Mouse (Mus musculus) cerebellum, adult 11 months (tissue): ENCODE measurements around the gene Syde2.
"Not testable (repeated sequence)": the region's sequence is repeated elsewhere in the genome, so short reads cannot be mapped to it uniquely, and the experiment has no call there.

ENCODE experiments used
- DNase-seq: peaks from one replicate; pipeline ENCODE4 v3.0.0; 2022

Gene Syde2

DNA sequence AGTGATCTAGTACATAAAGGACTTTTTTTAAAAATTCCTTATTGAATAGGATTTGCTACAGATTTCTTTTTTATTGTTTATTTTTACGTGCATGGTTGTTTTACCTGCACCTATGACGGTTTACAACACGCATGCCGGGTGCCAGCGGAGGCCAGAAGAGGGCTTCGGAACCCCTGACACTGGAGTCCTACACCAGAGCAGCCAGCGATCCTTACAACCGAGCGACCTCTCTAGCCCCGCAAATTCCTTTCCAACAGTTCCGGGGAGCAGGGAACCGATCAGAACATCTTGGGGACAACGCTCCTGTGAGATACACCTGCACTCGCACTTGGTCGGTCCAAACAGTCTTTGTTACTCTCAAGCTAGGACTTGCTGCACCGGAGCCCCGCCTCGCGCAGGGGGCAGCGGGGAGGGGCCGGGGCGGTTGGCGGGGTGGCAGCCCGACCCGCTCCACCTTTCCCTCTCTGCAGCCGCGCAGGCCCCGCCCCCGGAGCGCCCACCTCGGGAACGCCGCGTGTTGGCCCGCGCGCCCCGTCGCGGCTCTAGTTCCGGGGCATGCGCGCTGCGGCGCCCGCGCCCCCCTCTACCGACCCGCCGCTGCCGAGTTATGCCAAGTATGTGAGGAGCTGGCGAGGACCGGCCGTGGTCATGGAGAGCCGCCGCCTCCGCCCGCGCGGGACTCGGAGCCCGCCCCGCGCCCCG is at the start of gene Syde2:
TSS of gene Syde2 (plus strand) at position 603 of the 702 bp plus-strand sequence.
- DNase-seq = no peak

- no peak for DNase-seq
These were observed 49.0 kb upstream of the Syde2 start for GRCm38 (mm10) chr3:145938405-145939349.

DNA sequence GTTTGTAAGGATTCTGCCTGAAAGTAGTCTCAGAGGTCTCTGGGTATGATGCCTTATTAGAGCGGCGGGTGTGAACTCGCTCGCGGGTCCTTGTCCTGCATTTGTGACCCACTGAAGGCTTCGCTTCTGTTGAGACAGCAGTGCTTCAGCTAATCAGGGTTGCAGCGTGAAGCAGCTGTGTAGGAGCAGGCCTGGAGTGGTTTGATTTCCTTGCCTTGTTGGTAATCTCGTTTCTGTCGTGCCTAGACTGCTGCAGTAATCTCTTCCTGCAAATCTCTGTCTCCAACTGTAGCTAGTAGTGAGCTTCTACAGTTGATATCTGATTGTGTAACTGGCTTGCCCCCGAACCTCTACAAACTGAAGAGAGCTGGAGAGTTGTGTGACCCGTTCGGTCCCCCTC is 48.3 kb upstream of the Syde2 start:
- DNase-seq = no peak

DNA sequence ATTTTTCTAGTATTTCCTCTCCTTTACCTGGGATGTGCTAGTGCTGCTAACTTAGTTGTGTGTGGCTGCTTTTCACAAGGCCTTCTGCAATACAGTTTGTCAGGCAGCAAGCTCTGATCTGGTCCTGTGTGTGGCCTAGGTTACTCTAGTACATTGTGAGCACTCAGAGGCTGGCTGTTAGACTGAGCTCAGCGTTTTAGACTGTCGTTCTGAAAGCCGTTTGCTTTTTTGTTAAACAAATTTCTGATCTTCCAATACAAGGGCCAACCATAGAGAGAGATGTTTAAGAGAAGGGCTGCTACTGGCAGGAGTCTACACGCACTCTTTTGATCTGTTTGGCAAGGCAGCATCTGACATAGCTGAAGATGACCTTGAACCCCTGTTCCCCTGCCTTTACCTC is 47.7 kb upstream of the Syde2 start:
- no peak for DNase-seq

DNA sequence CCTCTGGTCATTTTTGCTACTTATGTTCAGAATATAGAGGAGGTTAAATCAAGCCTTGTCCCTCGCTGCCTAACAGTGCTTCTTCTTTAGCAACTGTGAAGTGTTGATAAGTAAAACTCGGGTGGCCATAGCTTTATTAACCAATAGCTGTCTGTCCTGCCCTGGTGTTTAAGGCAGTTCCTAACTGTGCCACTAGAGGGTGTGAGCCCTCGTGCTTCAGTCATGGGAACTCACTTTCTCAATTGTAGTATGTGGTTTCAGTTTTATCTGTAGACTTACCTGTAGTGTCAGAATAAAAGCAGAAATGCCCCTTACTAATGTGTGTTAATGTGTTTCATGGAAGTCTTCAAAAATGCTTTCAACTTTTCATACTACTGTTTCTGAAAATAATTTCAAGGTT is 45.7 kb upstream of the Syde2 start:
- peak; percentile 33 for DNase-seq

GRCm38 (mm10) chr3:145944348-145944747 is 43.3 kb upstream of the Syde2 start:
- DNase-seq = no peak

DNA sequence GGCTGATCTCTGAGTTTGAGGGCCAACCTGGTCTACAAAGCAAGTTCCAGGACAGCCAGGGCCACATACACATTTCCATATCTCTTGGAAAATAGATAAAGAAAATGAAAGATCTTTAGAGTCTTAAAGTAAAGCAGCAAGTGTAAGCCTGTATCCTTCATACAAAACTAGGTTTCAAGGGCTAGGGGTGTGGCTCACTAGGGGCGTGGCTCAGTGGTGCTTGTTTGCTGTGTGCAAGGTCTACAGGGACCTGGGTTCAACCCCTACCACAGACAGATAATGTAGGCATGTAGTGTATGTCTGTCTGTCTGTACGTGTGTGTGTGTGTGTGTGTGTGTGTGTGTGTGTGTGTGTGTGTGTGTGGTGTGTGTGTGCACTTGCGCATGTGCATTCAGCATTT is 41.8 kb upstream of the Syde2 start:
- DNase-seq = no peak

- no peak for DNase-seq
These were observed 41.0 kb upstream of the Syde2 start for GRCm38 (mm10) chr3:145946654-145947053.

DNA sequence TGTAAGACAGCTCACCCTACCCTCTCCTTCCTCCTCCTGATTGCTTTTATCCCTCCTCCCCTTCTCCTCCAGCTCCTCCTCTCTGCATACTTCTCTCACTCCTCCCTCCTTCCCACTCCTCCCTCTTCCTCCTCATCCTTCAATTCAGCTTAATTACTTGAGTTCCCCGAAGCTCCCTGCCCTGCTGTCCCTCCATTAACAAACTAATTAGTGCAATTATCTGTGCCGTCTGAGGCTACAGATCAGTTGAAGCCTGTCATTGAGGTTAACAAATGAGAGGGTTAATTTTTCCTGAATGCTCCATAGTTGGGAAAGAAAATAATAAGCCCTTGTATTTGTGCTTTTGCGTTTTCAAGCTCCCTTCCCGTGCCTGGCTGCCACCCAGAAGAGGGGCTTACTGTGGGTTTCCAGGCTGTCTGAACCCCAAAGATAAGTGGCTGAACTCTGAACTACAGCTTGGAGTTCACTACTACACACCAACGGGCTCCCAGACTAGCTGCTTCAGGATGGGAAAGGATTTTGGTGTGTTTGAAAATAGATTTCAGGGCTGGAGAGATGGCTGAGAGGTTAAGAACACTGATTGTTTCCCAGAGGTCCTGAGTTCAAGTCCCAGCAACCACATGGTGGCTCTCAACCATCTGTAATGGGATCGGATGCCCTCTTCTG is 40.0 kb upstream of the Syde2 start:
- no peak for DNase-seq

DNA sequence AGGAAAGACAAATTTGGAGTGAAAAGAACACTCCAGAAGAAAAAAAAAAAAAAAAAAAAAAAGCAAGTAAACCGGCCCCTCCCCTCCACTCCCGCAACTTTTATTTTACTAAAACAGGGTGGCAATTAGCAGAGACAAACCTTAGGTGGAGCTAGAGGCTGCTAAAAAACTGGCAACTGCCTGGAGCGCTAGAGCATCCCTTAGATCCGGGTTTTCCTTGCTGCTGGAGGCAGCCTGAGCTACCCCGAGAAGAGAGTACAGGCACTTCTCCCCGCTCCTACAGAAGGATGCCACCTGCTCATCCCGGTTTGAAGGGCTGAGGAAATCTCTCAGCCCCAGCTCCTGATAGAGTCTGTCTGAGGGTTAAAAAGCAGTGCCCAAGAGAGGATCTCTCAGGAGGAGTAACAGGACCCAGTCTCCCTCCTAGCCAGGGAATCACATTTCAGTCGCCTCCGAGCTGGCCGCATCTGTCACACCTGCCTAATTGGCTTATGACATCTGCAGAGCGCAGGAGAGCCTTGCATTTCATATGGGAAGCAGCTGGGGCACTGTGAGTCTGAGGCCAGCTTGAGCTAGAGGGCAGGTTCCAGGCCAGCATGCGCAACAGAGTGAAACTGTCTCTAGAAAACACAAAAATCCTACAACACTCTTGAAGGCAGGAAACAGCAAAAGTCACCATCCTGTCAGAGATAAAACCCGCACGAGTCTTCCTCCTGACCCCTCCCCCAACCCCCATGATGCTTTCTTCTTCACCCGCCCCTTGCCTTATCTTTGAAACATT is 37.4 kb upstream of the Syde2 start:
- DNase-seq = no peak

- no peak for DNase-seq
These were observed 36.9 kb upstream of the Syde2 start for GRCm38 (mm10) chr3:145950815-145951130.

DNA sequence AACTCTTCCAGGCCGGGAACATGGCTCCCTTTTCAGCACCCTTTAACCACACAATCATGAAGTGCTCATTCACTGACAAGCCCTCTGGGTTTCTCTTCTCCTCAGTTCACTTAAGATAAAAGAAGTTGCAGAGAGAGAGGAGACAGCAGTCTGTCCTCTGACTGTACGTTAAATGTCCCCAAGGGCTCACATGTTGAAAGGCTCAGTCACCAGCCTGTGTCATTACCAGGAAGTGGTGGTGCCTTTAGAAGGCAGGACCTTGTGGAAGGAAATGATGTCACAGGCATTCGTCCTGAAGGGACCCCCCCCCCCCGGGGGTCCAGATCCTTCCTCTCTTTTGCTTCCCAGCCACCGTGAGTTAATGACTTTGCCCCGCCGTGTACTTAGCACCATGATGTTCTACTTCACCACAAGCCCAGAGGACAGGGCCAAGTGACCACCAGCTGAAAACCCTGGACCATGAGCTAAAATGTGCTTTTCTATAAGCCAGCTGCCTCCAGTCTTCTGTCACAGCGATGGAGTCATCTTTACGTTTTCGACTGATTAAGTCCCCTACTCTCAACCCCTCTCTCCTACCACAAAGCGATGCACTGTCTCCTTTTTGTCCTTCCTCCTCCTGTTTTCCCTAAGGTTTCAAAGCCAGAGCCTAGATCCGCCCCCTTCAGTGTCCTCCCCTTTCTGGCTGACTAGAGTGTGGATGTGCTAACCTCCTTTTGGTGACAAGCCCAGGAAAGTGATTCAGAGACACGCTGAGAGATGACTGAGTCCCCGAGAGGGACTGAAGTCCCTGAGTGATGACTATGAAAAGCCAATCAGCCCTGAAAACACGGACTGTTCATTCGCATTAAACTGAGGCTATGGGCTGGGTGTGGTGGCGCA is 36.1 kb upstream of the Syde2 start:
- DNase-seq = no peak

DNA sequence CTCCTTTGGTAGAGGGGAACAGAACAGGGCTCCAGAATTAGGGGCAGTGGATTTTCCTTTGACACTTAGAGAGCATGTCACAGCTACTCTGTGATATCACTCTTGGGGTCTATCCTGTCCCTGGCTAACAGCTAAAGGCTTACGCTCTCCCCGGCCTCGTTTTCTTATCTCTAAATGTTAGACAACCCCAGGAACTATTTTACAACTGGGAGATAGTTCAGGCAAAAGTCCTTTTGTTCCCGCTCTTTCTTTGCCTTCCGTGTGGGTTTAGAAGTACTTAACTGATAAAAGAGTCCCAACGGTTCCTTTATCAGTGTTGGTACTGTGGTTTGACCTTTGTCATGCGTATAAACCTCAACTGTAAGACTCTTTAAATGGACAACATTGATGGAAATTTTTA is 34.7 kb upstream of the Syde2 start:
- no peak for DNase-seq

GRCm38 (mm10) chr3:145953411-145953810 is 34.3 kb upstream of the Syde2 start:
- no peak for DNase-seq

- no peak for DNase-seq
These were observed 27.8 kb upstream of the Syde2 start for GRCm38 (mm10) chr3:145959824-145960223.

GRCm38 (mm10) chr3:145962411-145962810 is 25.3 kb upstream of the Syde2 start:
- no peak for DNase-seq

- DNase-seq = no peak
These were observed 24.3 kb upstream of the Syde2 start for GRCm38 (mm10) chr3:145963101-145964017.

DNA sequence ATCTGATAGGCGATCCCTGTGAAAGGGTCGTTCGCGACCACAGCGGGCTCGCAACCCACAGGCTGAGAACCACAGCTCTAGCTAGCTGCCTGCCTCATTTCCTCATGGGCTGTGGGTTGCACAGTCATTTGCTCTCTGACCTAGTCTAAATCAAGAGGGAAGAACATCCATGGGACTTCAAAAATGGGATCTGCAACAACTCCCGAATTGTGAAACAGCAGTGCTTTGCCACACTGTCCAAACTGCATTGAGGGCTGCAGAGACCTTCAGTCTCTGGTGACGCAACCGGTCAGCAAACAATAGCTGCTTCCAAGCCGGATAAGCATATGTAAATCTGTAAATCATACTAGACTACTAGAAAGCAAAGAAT is 23.7 kb upstream of the Syde2 start:
- no peak for DNase-seq

DNA sequence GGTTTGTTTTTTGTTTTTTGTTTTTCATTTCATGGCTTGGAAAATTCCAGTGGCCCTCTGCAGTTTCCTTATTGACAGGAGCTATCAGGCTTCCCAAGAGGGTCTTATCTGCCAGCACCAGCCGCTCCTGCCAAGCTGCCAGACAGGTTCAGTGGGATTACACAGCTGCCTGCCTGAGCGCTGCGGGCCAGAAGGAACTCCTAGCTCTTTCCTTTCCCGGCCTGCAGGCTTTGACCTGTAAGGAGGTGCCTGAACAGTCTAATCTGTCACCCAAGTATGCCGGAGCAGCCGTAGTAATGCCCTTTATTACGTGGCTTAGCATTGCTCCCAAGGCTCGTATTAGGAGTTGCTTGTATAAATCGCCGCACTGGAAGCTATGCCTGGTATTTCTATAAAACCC is 23.2 kb upstream of the Syde2 start:
- no peak for DNase-seq

DNA sequence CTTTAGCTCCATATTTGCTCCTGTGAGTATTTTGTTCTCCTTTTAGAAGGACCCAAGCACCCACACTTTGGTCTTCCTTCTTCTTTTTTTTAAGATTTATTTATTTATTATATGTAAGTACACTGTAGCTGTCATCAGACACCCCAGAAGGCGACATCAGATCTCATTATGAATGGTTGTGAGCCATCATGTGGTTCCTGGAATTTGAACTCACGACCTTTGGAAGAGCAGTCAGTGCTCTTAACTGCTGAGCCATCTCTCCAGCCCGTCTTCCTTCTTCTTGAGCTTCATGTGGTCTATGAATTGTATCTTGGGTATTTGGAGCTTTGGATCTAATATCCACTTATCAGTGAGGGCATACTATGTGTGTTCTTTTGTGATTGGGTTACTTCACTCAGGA is 22.1 kb upstream of the Syde2 start:
- not testable (repeated sequence) for DNase-seq

DNA sequence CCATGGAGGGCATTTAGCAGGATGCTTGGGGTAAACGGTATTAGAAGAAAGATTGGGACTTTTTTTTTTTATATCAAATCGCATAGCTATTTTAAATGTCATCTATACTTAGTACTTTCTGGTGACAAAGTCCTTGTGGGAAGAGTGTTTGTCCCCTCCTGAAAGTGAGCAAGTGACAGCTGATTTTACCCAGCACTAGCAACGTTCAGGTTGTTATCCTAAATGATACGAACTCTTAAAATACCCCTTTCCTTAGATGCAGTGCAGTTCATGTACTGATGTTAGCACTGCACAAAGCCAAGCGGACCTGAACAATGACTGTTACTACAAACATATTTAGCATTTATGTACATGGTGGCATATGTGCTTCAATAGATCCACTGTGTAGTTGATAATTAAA is 20.9 kb upstream of the Syde2 start:
- no peak for DNase-seq
